Mouse (Mus musculus) MEL (cell line): ENCODE measurements around the gene Chrm3. TPM values are rescaled to one million over a fixed set of nuclear protein-coding genes. Genes with fewer than 3 reads are reported as not detected.

Experiments
- DNase-seq: peaks from one replicate; pipeline ENCODE4 v3.0.0; 2011; ENCODE audit warnings: low read depth, low spot score
- H3K27ac ChIP-seq: 2 replicates; pipeline ENCODE4 v1.5.1; 2012; ENCODE audit warnings: low read depth, mild to moderate bottlenecking, control low read depth, low read length, moderate library complexity; ENCODE audit not compliant: control insufficient read depth
- H3K27me3 ChIP-seq, 2 experiments: fragments of 150-350 bp in 1 of 2; sonication (generic) in 1 of 2; 2 replicates each; pipeline ENCODE4 v1.6.1; 2012; ENCODE audit warnings: low read length in 2 of 2, mild to moderate bottlenecking in 2 of 2, improper control_type of control experiment in 1 of 2, moderate library complexity in 1 of 2; ENCODE audit not compliant: insufficient read depth in 2 of 2, control insufficient read depth in 1 of 2
- H3K36me3 ChIP-seq, 2 experiments: 2 replicates each; pipeline ENCODE4 v1.6.1; 2012 to 2014; ENCODE audit warnings: low read length in 2 of 2, improper control_type of control experiment in 1 of 2, inconsistent platforms in 1 of 2, mild to moderate bottlenecking in 1 of 2; ENCODE audit not compliant: insufficient read depth in 2 of 2, control insufficient read depth in 1 of 2
- H3K4me1 ChIP-seq, 2 experiments: fragments of 150-350 bp in 1 of 2; sonication (generic) in 1 of 2; 2 replicates each; pipeline ENCODE4 v1.6.1; 2012; ENCODE audit warnings: low read length in 2 of 2, improper control_type of control experiment in 1 of 2, mild to moderate bottlenecking in 1 of 2; ENCODE audit not compliant: insufficient read depth in 2 of 2, control insufficient read depth in 1 of 2
- H3K4me3 ChIP-seq, 2 experiments: fragments of 150-350 bp in 1 of 2; sonication (generic) in 1 of 2; 2 replicates each; pipeline ENCODE4 v1.5.1; 2012; ENCODE audit warnings: low read depth in 2 of 2, low read length in 2 of 2, mild to moderate bottlenecking in 2 of 2, moderate library complexity in 2 of 2, control low read depth in 1 of 2, improper control_type of control experiment in 1 of 2; ENCODE audit not compliant: control insufficient read depth in 1 of 2, insufficient read depth in 1 of 2
- H3K79me2 ChIP-seq: 2 replicates; pipeline ENCODE4 v1.6.1; 2012; ENCODE audit warnings: mild to moderate bottlenecking, low read length, moderate library complexity; ENCODE audit not compliant: control insufficient read depth, poor library complexity, insufficient read depth
- H3K9ac ChIP-seq: 2 replicates; pipeline ENCODE4 v1.6.1; 2012; ENCODE audit warnings: low read depth, mild to moderate bottlenecking, control low read depth, low read length, moderate library complexity; ENCODE audit not compliant: control insufficient read depth, poor library complexity, severe bottlenecking
- H3K9me3 ChIP-seq: fragments of 150-350 bp; sonication (generic); replicated peaks from 2 replicates; pipeline ENCODE4 v1.6.1; 2012; ENCODE audit warnings: mild to moderate bottlenecking, low read length, improper control_type of control experiment, moderate library complexity; ENCODE audit not compliant: insufficient read depth
- BHLHE40 ChIP-seq: IDR thresholded peaks from 2 replicates; pipeline ENCODE4 v1.6.1; 2012; ENCODE audit warnings: low read depth, mild to moderate bottlenecking, inconsistent platforms, low read length, improper control_type of control experiment, borderline replicate concordance
- CHD2 ChIP-seq: IDR thresholded peaks from 2 replicates; pipeline ENCODE4 v1.6.1; 2011; ENCODE audit warnings: low read length, improper control_type of control experiment
- CTCF ChIP-seq, 3 experiments: IDR thresholded peaks in 2 of 3; conservative IDR thresholded peaks in 1 of 3; 2 replicates each; pipeline ENCODE4 v1.5.1; 2011 to 2012; ENCODE audit warnings: low read length in 3 of 3, low read depth in 2 of 3, mild to moderate bottlenecking in 2 of 3, improper control_type of control experiment in 1 of 3, inconsistent platforms in 1 of 3, mixed read lengths in 1 of 3, moderate library complexity in 1 of 3; ENCODE audit not compliant: control insufficient read depth in 1 of 3, insufficient read depth in 1 of 3, poor library complexity in 1 of 3, severe bottlenecking in 1 of 3
- E2F4 ChIP-seq: IDR thresholded peaks from 2 replicates; pipeline ENCODE4 v1.6.1; 2011; ENCODE audit warnings: low read depth, low read length, improper control_type of control experiment, borderline replicate concordance
- EP300 ChIP-seq, 2 experiments: IDR thresholded peaks; 2 replicates each; pipeline ENCODE4 v1.6.1; 2011; ENCODE audit warnings: improper control_type of control experiment in 2 of 2, low read length in 2 of 2, low read depth in 1 of 2, mild to moderate bottlenecking in 1 of 2
- ETS1 ChIP-seq: IDR thresholded peaks from 2 replicates; pipeline ENCODE4 v1.6.1; 2012; ENCODE audit warnings: low read depth, mild to moderate bottlenecking, inconsistent platforms, low read length, improper control_type of control experiment, moderate library complexity
- GATA1 ChIP-seq: IDR thresholded peaks from 2 replicates; pipeline ENCODE4 v1.6.1; 2011; ENCODE audit warnings: low read depth, low read length, improper control_type of control experiment
- JUND ChIP-seq: IDR thresholded peaks from 2 replicates; pipeline ENCODE4 v1.6.1; 2011; ENCODE audit warnings: low read depth, mild to moderate bottlenecking, improper control_type of control experiment, low read length
- KAT2A ChIP-seq: conservative IDR thresholded peaks from 2 replicates; pipeline ENCODE4 v1.6.1; 2012; ENCODE audit warnings: low read depth, low read length, improper control_type of control experiment, inconsistent platforms
- MAX ChIP-seq: IDR thresholded peaks from 2 replicates; pipeline ENCODE4 v1.6.1; 2011; ENCODE audit warnings: low read length, improper control_type of control experiment
- MAZ ChIP-seq: IDR thresholded peaks from 2 replicates; pipeline ENCODE4 v1.6.1; 2012; ENCODE audit warnings: low read depth, mild to moderate bottlenecking, inconsistent platforms, low read length, improper control_type of control experiment
- MEF2A ChIP-seq: IDR thresholded peaks from 2 replicates; pipeline ENCODE4 v1.6.1; 2014; ENCODE audit warnings: low read depth, mild to moderate bottlenecking, inconsistent platforms, low read length, improper control_type of control experiment; ENCODE audit not compliant: poor library complexity, insufficient replicate concordance, severe bottlenecking; ENCODE audit errors: extremely low read depth
- MYB ChIP-seq: IDR thresholded peaks from 2 replicates; pipeline ENCODE4 v1.6.1; 2011; ENCODE audit warnings: mild to moderate bottlenecking, low read depth, low read length, improper control_type of control experiment
- NELFE ChIP-seq: IDR thresholded peaks from 2 replicates; pipeline ENCODE4 v1.6.1; 2011; ENCODE audit warnings: low read depth, low read length, improper control_type of control experiment
- NRF1 ChIP-seq: IDR thresholded peaks from 2 replicates; pipeline ENCODE4 v1.6.1; 2014; ENCODE audit warnings: low read depth, mild to moderate bottlenecking, inconsistent platforms, low read length, improper control_type of control experiment, moderate library complexity; ENCODE audit not compliant: poor library complexity, insufficient read depth, severe bottlenecking
- POLR2A ChIP-seq, 2 experiments: IDR thresholded peaks; 2 replicates each; pipeline ENCODE4 v1.6.1; 2011 to 2012; ENCODE audit warnings: low read length in 2 of 2, mild to moderate bottlenecking in 2 of 2, control low read depth in 1 of 2, improper control_type of control experiment in 1 of 2, low read depth in 1 of 2, moderate library complexity in 1 of 2; ENCODE audit not compliant: control insufficient read depth in 1 of 2, insufficient read depth in 1 of 2, poor library complexity in 1 of 2
- POLR2AphosphoS2 ChIP-seq: IDR thresholded peaks from 2 replicates; pipeline ENCODE4 v1.6.1; 2011; ENCODE audit warnings: low read length, improper control_type of control experiment
- RAD21 ChIP-seq: IDR thresholded peaks from 2 replicates; pipeline ENCODE4 v1.6.1; 2011; ENCODE audit warnings: mild to moderate bottlenecking, low read depth, low read length, improper control_type of control experiment
- RCOR1 ChIP-seq: IDR thresholded peaks from 2 replicates; pipeline ENCODE4 v1.6.1; 2012; ENCODE audit warnings: low read depth, mild to moderate bottlenecking, inconsistent platforms, low read length, improper control_type of control experiment
- SIN3A ChIP-seq: IDR thresholded peaks from 2 replicates; pipeline ENCODE4 v1.6.1; 2012; ENCODE audit warnings: low read length, improper control_type of control experiment, inconsistent platforms
- SMC3 ChIP-seq: IDR thresholded peaks from 2 replicates; pipeline ENCODE4 v1.6.1; 2011; ENCODE audit warnings: low read depth, low read length, improper control_type of control experiment
- TAL1 ChIP-seq: IDR thresholded peaks from 2 replicates; pipeline ENCODE4 v1.6.1; 2012; ENCODE audit warnings: mild to moderate bottlenecking, inconsistent platforms, low read length, moderate library complexity, mixed read lengths
- TBP ChIP-seq: IDR thresholded peaks from 2 replicates; pipeline ENCODE4 v1.8.0; 2011; ENCODE audit warnings: low read depth, low read length, improper control_type of control experiment
- TCF12 ChIP-seq: IDR thresholded peaks from 2 replicates; pipeline ENCODE4 v1.6.1; 2014; ENCODE audit warnings: low read depth, mild to moderate bottlenecking, inconsistent platforms, low read length, improper control_type of control experiment, moderate library complexity
- UBTF ChIP-seq: IDR thresholded peaks from 2 replicates; pipeline ENCODE4 v1.6.1; 2012; ENCODE audit warnings: low read depth, mild to moderate bottlenecking, inconsistent platforms, low read length, improper control_type of control experiment, moderate library complexity, borderline replicate concordance; ENCODE audit not compliant: insufficient read depth
- USF2 ChIP-seq, 2 experiments: IDR thresholded peaks; 2 replicates each; pipeline ENCODE4 v1.6.1; 2011 to 2012; ENCODE audit warnings: improper control_type of control experiment in 2 of 2, low read length in 2 of 2, borderline replicate concordance in 1 of 2, inconsistent platforms in 1 of 2, low read depth in 1 of 2, mild to moderate bottlenecking in 1 of 2; ENCODE audit not compliant: insufficient read depth in 1 of 2
- ZC3H11A ChIP-seq: IDR thresholded peaks from 2 replicates; pipeline ENCODE4 v1.6.1; 2012; ENCODE audit warnings: low read depth, mild to moderate bottlenecking, inconsistent platforms, low read length, improper control_type of control experiment
- ZKSCAN1 ChIP-seq: IDR thresholded peaks from 2 replicates; pipeline ENCODE4 v1.6.1; 2012; ENCODE audit warnings: low read depth, mild to moderate bottlenecking, inconsistent platforms, low read length, improper control_type of control experiment, moderate library complexity
- ZMIZ1 ChIP-seq: IDR thresholded peaks from 2 replicates; pipeline ENCODE4 v1.6.1; 2012; ENCODE audit warnings: low read depth, mild to moderate bottlenecking, inconsistent platforms, low read length, improper control_type of control experiment, moderate library complexity
- ZNF384 ChIP-seq: IDR thresholded peaks from 2 replicates; pipeline ENCODE4 v1.6.1; 2012; ENCODE audit warnings: low read depth, mild to moderate bottlenecking, inconsistent platforms, low read length, improper control_type of control experiment
- polyA plus RNA-seq, 2 experiments: library from polyadenylated mRNA; stranded (reverse) in 1 of 2; unstranded in 1 of 2; fragments of >175 nt in 1 of 2; fragments of >200 nt in 1 of 2; gene quantifications; 2 replicates each; pipeline versions ENCODE4 v1.2.1 to v1.2.4; 2012; ENCODE audit warnings: low replicate concordance in 2 of 2, low read depth in 1 of 2; ENCODE audit not compliant: insufficient read length in 2 of 2, insufficient read depth in 1 of 2, missing spikeins in 1 of 2
- total RNA-seq: library from RNA; depleted of rRNA; stranded (reverse); fragments of 300-350 nt; gene quantifications from 2 replicates; pipeline ENCODE4 v1.2.3, GENCODE M21; 2012

Gene Chrm3
- total and polyA plus RNA-seq, 3 experiments = not detected

DNA sequence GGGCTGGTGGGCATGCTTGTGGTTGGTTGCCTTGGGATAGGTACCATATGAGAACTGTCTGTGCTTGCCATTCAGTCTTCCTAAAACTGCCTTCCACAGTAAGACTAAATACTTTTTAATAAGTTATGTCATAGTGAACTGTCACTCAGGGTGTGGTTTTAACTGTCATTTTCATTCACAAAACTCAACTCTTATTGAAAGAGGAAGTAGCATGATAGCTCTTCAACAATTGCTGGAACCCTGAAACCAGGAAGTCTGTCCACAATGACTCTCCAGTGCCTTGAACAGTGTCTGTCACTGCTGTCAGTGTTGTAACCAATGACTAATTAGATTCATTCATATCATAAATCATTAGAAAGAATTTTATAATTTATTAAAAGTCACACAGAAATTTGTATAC, 107.6 kb downstream of the Chrm3 start (continued):
- TF ChIP-seq SMC3 (no peak), KAT2A (no peak), NELFE (no peak), ZMIZ1 (no peak), MYB (peak; percentile 92), NRF1 (no peak), CTCF (IDR thresholded peaks at IDR 0.05 in 2 of 3, conservative IDR thresholded peaks at IDR 0.05 in 1 of 3; ENCODE audit: control insufficient read depth in 1 of 3, insufficient read depth in 1 of 3, low read depth in 2 of 3, low read length in 3 of 3, poor library complexity in 1 of 3, severe bottlenecking in 1 of 3) (no peak), UBTF (no peak), GATA1 (no peak), POLR2AphosphoS2 (no peak), RCOR1 (no peak), ZC3H11A (no peak), TBP (peak; percentile 50; the same call in 1 of the 2 replicates), ZKSCAN1 (no peak), MAZ (no peak), USF2 (IDR thresholded peaks at IDR 0.05; ENCODE audit: borderline replicate concordance in 1 of 2, insufficient read depth in 1 of 2, low read depth in 1 of 2, low read length in 2 of 2) (no peak), POLR2A (IDR thresholded peaks at IDR 0.05; ENCODE audit: control insufficient read depth in 1 of 2, insufficient read depth in 1 of 2, low read depth in 1 of 2, low read length in 2 of 2, poor library complexity in 1 of 2) (no peak), MEF2A (no peak), BHLHE40 (no peak), JUND (no peak)

GRCm38 (mm10) chr13:10251499-10252179, 109.0 kb downstream of the Chrm3 start:
- no peak for TF ChIP-seq TAL1
- no peak for TF ChIP-seq E2F4
- no peak for TF ChIP-seq SIN3A
- TF ChIP-seq RCOR1 = 0 out of 2 replicates have a peak, but pooled peaks have one; percentile 17
- no peak for TF ChIP-seq NELFE
- TF ChIP-seq MAZ = no peak
- no peak for TF ChIP-seq CHD2
- peak; percentile 77 for TF ChIP-seq ETS1
- no peak for TF ChIP-seq MEF2A
- TF ChIP-seq RAD21 = no peak
- no peak for TF ChIP-seq JUND
- TF ChIP-seq UBTF = no peak
- no peak for TF ChIP-seq POLR2A (IDR thresholded peaks at IDR 0.05; ENCODE audit: control insufficient read depth in 1 of 2, insufficient read depth in 1 of 2, low read depth in 1 of 2, low read length in 2 of 2, poor library complexity in 1 of 2)
- peak in 1 of 2 experiments; percentile 39; a peak in 3 of 4 replicates for TF ChIP-seq EP300 (IDR thresholded peaks at IDR 0.05; ENCODE audit: low read depth in 1 of 2, low read length in 2 of 2)
- no peak for TF ChIP-seq CTCF (IDR thresholded peaks at IDR 0.05 in 2 of 3, conservative IDR thresholded peaks at IDR 0.05 in 1 of 3; ENCODE audit: control insufficient read depth in 1 of 3, insufficient read depth in 1 of 3, low read depth in 2 of 3, low read length in 3 of 3, poor library complexity in 1 of 3, severe bottlenecking in 1 of 3)
- no peak for TF ChIP-seq MAX
- no peak for TF ChIP-seq ZNF384
- TF ChIP-seq TCF12 = no peak
- TF ChIP-seq MYB = no peak
- Histone ChIP-seq H3K4me3 (no peak overlapping the region), H3K27ac (no peak overlapping the region), H3K4me1 (peaks cover 10 to 18% of the 10 kb centered on the region in 2 experiments; a peak in 3 of 4 replicates), H3K27me3 (no peaks in the 10 kb centered on the region), H3K36me3 (peaks cover 0 to 8% of the 10 kb centered on the region in 2 experiments; a peak in 1 of 4 replicates), H3K9ac (no peak overlapping the region), H3K9me3 (no peaks in the 10 kb centered on the region), H3K79me2 (no peaks in the 10 kb centered on the region)
- peak; percentile 52 for DNase-seq
